Mouse (Mus musculus): ENCODE data around the gene Sestd1. TPM values are rescaled to one million over a fixed set of nuclear protein-coding genes. Genes with fewer than 3 reads are reported as not detected.

The Sestd1 gene
- total RNA-seq, 4 experiments from 2014 or later, result 47.9 to 50.4 (median 49.7) TPM

DNA sequence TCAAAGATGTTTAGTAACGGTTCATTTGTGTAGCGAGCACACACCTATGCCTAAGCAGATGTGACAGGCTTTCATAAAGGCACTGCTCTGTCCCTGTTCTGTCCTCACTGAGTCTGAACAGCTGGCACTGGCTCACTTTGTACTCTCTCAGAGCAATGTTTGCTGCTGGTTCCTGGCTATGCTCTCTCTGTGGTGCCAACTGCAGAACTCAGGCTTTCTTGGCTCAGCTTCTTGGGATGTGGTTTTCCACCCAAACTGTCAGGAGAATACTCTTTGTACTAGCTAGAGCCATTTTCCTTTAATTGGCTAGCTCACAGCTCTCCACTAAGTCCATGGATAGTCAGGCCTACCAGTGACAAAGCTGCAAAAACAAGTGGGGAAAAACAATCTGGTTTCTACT lies 59.4 kb downstream of the Sestd1 start:
- DNase-seq (ENCODE audit: low spot score in 2 of 2), result no peak

DNA sequence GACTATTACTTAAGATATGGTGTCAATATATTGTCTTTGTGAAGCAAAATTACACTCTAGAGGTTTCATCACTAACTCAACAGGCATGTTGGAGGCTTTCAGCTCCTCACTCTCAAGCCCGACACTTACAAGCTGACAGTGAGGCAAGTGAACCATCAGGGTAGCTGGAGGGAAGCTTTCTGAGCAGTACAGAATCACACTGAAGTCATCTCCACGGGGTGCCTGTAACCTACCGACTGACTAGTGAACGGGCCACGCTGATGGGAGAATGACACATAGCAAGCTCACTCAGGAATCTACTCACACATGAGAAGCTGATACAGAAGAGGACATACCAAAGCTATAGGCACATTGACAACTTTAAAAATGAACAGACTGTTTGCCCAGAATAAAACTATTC lies 67.5 kb downstream of the Sestd1 start:
- no peak for DNase-seq (ENCODE audit: low spot score in 2 of 2)

DNA sequence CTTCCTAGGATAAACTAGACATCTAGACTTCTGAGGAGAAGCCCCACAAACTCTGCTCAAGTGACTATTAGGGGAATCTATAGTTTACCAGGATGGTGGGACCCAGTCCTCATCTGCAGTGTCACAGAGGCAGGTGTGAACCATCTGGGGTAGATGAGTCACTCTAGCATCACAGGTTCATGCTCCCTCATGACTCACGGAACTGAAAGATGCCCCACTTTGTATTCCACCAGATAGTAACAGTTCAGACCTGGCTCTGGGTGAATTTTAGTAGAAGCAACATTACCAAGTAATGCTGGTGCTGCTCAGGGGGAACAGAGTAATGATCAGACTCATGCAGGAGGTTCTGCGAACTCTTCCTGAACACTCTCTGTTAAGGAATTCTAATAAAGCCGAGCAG lies 73.4 kb downstream of the Sestd1 start:
- DNase-seq (ENCODE audit: low spot score in 2 of 2), result no peak

DNA sequence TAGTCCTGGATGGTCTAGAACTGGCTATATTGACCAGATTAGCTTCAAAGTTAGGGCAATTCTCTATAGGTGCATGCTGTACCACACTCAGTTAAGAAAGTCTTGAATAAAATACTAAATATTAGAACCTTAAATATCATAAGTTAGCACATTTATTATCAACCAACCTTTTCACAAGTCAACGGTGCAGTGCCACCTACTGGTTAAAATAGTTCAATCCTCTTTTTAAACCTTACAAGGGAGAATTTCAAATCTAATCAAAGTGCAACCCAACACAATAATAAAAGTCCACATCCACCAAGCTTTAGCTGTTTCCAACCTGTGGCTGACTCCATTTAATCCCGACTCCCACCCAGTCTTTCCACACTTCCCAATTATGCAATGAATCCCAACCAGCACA lies 76.5 kb downstream of the Sestd1 start:
- DNase-seq (ENCODE audit: low spot score in 2 of 2), result no peak

DNA sequence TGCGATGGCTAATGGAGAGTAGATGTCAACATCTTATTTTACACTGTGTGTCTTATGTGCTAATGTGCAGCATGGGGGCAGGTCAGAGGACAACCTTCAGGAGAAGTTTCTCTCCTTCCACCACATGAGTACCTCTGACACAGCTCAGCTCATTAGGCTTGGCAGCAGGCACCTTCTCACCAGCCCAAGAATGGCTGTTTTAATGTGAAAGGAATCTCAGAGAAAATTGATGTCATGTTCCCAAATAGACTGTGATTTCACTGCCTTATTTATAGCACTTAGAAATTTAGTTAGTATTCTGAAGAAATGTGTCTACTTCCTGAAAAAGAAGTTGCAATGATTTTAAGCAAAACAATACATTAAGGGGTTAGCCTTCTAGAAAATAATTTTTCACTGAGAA lies 78.5 kb downstream of the Sestd1 start:
- no peak for DNase-seq (ENCODE audit: low spot score in 2 of 2)

DNA sequence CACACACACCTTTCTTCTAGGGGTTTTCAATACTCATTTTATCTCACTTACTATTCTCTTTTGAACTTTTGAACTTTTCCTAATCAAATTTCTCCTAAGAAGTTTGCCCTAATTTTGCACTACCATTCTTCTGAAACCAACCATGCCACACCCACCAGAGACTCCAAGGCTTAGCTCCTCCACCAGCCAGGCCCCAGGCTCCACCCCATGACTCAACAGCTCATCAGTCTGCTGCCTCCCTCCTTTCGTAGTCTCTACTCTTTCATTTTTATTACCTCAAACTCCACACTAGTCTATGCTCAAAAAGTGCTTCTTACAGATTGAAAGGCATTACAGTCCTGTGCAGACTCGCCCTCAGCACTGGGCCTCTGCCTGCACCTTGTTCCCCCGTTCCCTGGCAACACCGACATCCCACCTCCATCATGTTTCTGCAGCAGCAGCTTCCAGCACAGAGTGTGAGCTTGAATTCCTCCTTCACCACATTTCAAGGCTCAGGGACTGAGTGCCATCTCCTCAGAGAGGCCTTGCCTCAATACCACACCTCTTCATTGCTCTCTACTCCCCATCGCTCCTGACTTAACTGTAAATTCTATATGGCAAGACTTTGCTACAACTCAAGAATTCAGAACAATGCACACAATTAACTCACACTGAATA lies 79.3 kb downstream of the Sestd1 start:
- DNase-seq (ENCODE audit: low spot score in 2 of 2), result no peak

DNA sequence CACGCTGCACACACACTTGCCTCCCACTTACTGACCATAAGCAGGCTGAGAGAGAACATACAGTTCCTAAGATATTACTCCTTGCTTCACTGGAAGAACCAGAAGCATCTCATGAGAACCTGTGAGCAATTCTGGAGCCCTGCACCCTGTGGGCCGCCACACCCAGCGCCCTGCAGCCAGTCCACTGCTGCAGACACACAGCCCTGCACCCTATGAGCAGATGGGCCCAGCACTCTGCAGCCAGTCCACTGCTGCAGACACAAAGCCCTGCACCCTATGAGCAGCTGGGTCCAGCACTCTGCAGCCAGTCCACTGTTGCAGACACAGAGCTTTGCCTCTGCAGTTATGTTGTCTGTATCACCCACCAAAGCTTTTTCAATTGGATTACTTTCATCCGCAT lies 80.0 kb downstream of the Sestd1 start:
- DNase-seq (ENCODE audit: low spot score in 2 of 2), result no peak

DNA sequence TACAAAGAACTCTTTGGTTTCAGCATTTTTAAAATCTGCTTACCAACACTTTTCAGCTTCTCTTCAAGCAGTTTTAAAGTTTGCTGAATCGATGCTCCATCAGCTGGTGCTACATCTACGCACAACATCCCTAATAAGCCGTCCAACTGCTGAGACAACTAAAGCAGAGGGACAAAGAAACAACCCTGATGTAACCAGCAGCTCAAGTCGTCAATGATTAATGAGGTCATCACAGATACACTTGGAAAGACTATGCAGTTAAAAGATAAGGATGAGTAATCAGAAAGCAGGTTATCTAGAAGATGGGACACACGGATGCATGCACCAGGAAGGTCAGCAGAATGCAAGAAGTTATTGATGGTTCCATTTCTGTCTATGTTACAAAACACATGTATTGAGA lies 82.1 kb downstream of the Sestd1 start:
- DNase-seq (ENCODE audit: low spot score in 2 of 2), result no peak

DNA sequence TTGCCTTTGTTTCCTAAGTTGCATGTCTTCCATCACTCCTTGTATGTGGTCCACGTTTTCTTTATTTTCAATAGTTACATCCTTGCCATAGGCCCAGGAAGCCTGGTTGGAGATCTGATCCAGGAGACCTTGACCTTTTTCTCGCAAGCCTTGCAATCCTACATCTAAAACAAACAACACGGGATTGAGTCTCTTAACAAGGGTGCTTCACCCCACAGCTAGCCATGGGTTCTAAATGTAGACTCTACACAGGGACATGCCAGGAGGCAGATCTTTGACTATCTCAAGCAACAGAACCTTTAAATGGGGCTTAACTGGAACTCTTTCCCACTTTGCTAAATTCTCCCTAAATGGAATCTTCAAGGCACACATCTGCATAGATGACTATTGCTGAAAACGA lies 83.6 kb downstream of the Sestd1 start:
- no peak for DNase-seq (ENCODE audit: low spot score in 2 of 2)

DNA sequence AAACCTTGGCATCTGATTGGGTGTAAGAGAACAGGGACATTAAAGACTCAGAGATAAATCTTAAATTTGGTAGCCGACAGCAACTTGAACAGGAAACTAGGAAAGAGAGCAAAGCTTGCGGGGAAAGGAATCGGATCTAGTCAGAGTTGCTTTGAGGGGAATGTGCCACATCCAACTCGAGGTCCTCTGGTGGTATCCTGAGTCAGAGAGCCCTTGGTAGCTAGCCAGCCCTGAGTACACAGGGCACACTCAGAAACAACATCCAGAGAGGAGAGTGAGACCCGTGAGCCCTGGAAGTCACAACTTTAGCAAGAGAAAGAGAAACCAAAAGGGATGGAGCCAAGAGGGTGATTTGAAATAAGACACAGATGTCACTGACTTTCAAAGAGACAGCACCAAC lies 85.3 kb downstream of the Sestd1 start:
- no peak for DNase-seq (ENCODE audit: low spot score in 2 of 2)

DNA sequence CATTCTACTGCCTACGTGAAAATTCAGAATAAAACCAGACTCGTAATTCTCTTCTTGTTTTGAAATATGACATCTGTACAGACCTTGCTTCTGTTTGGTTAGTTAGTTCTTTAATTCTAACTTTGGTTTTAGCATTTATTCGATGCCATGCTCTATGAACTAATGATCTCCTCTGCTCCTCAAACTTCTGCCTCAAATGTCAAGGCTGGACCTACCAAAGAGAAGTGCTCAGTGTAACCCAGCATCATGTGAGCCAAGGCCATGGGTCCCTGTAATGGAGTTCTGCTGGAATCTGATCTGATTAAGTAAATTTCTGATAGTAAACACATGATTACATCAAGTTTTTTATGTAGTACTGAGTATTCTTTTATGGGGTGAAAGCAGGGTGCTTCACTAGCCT lies 88.6 kb downstream of the Sestd1 start:
- no peak for DNase-seq (ENCODE audit: low spot score in 2 of 2)

DNA sequence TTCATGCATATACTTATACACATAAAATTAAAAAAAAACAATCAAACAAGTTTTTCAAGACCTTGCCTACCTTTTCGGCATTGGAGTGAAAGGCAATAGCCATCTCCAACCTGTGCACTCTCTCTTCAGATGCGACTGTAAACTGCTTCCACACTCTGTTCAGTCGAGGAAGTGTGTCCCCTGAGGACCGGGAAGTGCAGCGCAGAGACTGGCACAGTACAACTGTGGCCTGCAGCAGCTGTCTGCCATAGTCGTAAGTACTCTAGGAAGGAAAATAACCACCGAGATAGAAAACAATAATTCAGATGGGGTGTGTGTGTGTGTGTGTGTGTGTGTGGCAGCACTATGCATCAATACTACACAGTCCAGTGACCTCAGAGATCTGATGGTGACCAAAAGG lies 89.5 kb downstream of the Sestd1 start:
- no peak for DNase-seq (ENCODE audit: low spot score in 2 of 2)

DNA sequence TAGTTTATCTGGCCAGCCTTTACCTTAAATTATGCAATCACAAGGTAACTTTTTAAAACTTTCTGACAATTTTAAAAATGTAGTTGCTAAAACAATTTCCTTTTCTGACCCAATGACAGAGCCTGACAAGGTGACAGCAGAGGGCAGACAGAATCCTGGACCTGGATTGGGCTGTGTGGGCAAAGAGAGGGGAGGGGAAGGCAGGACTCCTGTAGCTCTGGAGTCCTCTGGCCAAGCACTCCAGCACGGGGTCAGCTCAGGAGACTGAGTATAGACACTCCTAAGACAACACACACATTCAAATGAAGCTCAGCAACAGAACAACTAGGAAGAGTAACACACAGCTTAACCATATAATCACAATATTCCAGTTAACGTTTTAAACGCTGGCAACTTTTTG lies 90.1 kb downstream of the Sestd1 start:
- no peak for DNase-seq (ENCODE audit: low spot score in 2 of 2)

DNA sequence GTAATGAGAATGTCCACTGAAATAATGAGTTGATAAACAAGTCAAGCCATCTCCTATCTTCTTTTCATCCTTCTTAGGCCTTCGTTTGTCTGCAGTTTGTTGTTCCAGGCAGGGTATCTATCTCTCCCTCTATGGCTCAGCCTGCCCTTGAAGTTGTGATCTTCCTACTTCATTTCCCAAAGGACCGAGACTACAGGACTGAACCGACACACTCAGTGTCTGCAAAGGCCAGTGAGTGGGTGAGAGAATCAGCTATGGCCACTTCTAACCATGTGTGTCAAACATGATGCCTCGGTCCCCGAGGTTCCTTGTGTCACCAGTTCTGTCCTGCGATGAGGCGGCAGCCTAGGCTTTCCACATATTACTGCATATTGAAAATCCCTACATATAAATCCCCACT lies 90.7 kb downstream of the Sestd1 start:
- no peak for DNase-seq (ENCODE audit: low spot score in 2 of 2)

DNA sequence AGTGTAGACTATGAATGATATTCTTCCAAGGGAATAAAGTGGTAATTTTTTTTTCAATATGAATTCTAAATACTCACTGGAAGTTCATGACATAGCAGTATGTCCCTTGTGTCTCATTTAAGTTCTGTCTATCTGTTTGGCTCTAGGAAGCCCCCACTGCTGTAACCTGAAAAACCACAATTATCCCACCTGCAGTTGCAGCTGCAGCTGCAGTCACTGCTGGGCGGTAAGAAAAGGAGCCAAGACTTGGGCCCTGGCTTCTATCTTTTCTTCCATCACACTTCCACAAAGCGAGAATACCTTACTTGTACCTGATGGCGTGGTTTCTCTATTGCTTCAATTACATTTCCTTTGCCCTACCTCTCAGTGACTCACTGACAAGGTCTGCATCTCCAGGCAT lies 92.9 kb downstream of the Sestd1 start:
- DNase-seq (ENCODE audit: low spot score in 2 of 2), result no peak

DNA sequence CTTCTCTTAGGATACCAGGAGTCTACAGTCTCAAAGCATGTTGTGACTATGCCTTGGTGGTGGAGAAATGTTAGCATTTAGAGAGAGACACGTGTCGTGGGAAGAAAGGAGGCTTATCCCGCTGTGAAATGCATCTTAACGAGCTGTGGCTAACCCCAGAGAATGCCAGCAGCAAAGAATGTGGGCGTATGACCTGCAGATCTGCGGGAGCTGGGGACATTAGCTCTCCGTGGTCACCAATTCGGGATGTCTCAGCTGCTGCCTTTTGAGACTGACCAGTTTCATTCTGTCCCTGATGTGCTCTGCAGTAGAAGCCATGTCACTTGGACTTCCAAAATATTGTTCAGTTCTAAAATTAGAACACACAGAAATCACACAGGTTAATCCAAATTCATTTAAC lies 93.5 kb downstream of the Sestd1 start:
- DNase-seq (ENCODE audit: low spot score in 2 of 2), result no peak

DNA sequence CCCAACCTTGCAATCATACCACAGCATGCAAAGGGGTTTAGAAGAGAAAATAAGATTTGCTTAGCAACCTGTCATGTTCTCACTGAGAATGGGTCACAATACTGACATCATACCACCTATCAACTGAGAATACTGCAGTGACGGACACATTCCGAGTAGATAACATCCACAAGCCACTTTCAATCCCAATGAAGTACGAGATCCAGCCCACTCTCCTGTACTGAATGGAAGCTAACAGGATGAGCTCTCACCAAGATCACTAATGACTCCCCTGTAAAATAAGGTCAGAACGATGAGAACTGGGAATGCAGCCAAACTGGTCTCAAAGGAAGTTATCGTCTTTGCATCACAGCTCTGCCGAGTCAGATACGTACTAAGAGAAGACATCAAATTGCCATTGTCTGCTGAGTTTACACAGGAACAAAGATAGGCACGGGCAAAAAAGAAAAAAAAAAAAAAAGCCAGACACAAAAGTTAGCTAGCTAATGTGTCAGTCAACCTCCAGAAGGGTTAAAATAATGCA lies 96.3 kb downstream of the Sestd1 start:
- DNase-seq (ENCODE audit: low spot score in 2 of 2), result no peak

DNA sequence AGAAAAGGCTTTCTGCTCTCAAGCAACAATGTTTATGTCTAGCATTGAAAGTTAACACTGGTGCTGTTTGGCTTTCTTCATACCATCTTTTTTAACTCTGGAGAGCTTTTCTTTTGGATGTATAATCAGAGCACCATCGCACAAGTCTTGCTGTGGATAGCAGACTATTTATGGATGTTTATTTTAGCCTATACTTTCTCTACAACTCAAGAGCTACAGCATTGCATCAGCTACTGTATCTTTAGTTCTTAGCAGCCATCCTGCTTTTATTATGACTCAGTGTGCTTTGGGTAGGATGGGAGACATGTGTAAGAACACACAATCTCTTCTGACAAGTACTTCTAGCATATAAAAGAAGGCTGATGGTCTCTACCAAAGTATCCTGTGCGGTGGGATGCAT lies 96.7 kb downstream of the Sestd1 start:
- no peak for DNase-seq (ENCODE audit: low spot score in 2 of 2)

DNA sequence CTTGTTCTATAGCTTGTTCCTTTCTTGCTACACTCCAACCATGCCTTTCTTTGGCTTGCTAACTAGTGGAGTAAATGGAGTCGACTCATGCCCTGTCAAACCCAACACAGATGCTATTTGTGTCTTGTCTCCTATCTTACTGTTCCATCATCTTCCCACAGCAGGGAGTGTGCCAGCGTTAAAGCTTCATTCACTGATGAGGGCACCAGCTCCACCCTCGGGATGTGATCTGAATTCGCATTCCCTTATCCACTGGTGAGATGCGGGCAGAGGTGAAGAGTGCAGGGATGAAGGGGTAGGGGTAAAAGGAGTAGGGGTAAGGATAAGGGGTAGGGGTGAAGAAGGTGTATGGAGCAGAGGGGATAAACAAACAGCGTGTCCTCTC lies 97.4 kb downstream of the Sestd1 start:
- no peak for DNase-seq (ENCODE audit: low spot score in 2 of 2)

DNA sequence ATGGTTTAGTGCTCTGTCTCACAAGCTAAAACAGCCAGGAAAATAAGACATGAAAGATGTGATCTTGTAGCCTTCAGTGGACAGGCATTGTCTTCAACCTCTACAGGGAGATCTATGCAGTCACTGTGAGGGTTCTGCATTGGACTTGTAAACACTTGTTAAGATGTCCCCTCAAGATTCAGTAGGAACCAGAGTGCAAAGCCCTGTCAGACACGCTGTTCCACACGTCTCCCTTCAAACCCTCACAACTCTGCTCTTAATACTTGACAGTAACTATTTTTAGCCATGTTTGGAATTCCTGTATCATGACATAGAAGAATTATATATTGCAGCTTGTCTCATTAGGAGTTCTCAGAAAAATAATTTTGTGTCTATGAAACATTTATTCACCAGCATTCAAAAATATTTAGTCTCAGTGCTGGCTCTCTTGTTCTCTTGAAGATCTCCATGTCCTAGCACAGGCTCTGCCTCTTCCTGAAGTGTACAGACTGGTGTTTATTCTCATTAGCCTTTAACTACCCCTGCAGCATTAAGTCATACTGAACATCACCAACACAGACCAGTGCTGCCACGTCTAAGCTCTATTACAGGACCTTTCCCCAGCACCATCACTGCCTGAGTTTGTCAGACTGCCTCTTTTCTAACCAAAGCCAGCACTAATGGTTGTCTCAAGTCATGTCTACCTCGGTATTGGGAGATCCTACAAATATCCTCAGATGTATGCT lies 98.0 kb downstream of the Sestd1 start:
- DNase-seq (ENCODE audit: low spot score in 2 of 2), result no peak

DNA sequence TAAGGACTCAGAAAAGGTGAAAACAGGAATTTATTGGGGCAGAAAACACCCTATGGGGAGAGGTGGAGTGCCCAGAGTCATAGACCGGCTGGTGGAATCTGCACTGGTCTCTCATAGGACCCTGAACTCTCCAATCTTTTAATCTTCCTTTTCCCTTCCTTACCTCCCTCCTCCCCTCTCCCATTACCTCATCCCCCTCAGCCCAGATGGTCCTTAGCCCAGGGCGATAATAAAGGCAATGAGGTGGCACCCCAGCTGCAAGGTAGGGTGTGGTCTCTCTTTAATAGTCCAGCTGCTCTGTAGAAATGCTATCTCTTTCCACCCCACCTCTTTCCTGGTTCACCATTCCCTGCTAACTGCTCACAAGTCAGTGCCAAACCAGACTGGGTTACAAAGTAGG lies 102.9 kb downstream of the Sestd1 start:
- DNase-seq (ENCODE audit: low spot score in 2 of 2), result no peak

DNA sequence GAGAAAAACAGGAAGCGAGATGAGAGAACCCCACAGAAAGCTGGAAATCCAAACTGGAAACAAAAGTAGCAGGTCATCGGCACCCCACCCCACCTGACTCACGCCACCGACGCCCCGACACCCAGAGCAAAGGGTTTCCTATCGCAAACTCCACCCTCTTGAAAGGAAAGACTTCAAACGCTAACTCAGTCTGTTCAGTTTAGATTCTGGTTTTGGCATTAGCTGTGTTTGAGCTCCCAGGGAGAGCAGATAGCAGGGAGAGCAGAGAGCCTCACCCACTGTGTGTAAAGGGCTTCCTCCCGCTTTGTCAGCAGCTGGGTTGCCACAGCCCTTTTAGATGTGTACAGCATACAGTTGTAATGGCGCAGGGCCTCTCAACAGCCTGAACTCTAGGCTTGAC lies 104.0 kb downstream of the Sestd1 start:
- DNase-seq (ENCODE audit: low spot score in 2 of 2), result no peak

DNA sequence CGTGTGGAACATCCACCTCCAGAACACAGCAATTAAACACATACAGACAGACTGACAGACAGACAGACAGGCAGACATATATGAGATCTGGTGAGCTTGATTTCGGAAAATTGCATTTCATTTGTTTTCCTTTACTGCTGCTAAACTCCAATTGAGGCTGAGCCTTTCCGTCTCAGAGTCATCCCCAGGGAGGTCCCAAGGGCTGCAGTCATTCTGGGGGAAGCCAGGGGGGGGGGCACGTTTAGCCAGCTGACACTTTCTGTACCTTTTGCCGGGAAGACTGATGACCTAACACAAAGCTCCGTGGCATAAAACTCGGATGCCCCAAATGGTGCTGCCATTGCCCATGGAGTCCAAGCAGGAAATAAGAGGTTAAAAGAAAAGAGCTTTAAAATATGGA lies 105.0 kb downstream of the Sestd1 start:
- no peak for DNase-seq (ENCODE audit: low spot score in 2 of 2)
